Mouse (Mus musculus) liver, embryonic 11.5 days (tissue): ENCODE measurements around the gene Insc. TPM values are rescaled to one million over a fixed set of nuclear protein-coding genes. Genes with fewer than 3 reads are reported as not detected.

Experiments
- ATAC-seq: fragments of 200-750 bp; cut with Nextera tagmentation; replicated peaks from 2 replicates; pipeline ENCODE4 v1.8.0; 2017; ENCODE audit warnings: moderate number of reproducible peaks, mild to moderate bottlenecking, moderate TSS enrichment, moderate library complexity; ENCODE audit not compliant: low FRiP score
- DNase-seq: peaks from one replicate; pipeline ENCODE4 v3.0.0-alpha.2; 2017; ENCODE audit warnings: low spot score
- H3K27ac ChIP-seq: fragments of 300-500 bp; sonication (generic); 2 replicates; pipeline ENCODE4 v1.5.1; 2014; ENCODE audit warnings: mild to moderate bottlenecking, low read depth, low read length, control low read depth
- H3K27me3 ChIP-seq: fragments of 300-500 bp; sonication (generic); replicated peaks from 2 replicates; pipeline ENCODE4 v1.6.1; 2014; ENCODE audit warnings: low read length, mixed read lengths; ENCODE audit not compliant: control insufficient read depth, insufficient read depth
- H3K36me3 ChIP-seq: fragments of 300-500 bp; sonication (generic); 2 replicates; pipeline ENCODE4 v1.6.1; 2014; ENCODE audit warnings: mild to moderate bottlenecking, low read length, moderate library complexity, mixed read lengths; ENCODE audit not compliant: control insufficient read depth, insufficient read depth
- H3K4me1 ChIP-seq: fragments of 300-500 bp; sonication (generic); replicated peaks from 2 replicates; pipeline ENCODE4 v1.6.1; 2014; ENCODE audit warnings: low read length, mixed read lengths; ENCODE audit not compliant: control insufficient read depth, insufficient read depth
- H3K4me2 ChIP-seq: fragments of 300-500 bp; sonication (generic); 2 replicates; pipeline ENCODE4 v1.6.1; 2014; ENCODE audit warnings: mild to moderate bottlenecking, control low read depth, moderate library complexity
- H3K4me3 ChIP-seq: fragments of 300-500 bp; sonication (generic); 2 replicates; pipeline ENCODE4 v1.5.1; 2014; ENCODE audit warnings: low read depth, low read length, control low read depth
- H3K9ac ChIP-seq: fragments of 300-500 bp; sonication (generic); 2 replicates; pipeline ENCODE4 v1.6.1; 2014; ENCODE audit warnings: low read depth, low read length, control low read depth
- H3K9me3 ChIP-seq: fragments of 300-500 bp; sonication (generic); 2 replicates; pipeline ENCODE4 v1.6.1; 2016; ENCODE audit warnings: low read length, inconsistent platforms, mixed read lengths; ENCODE audit not compliant: control insufficient read depth
- WGBS: fragments of 180-500 bp; shearing (Covaris S2); extraction: QIAGEN DNeasy Blood & Tissue Kit; methylation state at CpG from one replicate; pipeline ENCODE4 v1.1.7; 2014; 5-methylcytosine and 5-hydroxymethylcytosine counted together
- polyA plus RNA-seq: library from polyadenylated mRNA; unstranded; fragments of >200 nt; fragmentation: Nextera tagmentation; extraction: Ambion mirVana; gene quantifications from 2 replicates; pipeline ENCODE4 v1.2.1, GENCODE M21; 2014

Gene Insc
- polyA plus RNA-seq, 1 experiment from 2014 or later = 2.3 TPM

DNA sequence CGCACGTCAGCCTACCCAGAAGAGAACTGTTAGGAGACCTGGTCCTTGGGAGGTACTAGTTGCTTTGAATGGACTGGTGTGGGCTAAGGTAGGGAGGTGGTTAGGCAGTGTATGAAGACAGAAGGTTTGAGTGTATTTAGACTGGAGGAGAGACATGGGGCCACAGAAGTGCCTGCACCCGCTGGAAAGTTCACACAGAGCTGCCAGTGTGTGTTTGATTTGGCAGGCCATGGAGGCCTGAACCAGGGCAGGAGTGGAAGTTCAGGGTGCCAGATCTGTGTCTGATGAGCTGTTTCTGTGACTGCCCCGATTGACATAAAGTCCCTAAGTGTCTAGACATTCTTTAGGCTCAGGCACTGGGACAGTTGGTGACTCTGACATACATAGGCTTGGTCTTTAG lies 25.5 kb downstream of the Insc start:
- no peaks in the 10 kb centered on the region for H3K9me3 ChIP-seq
- no peak overlapping the region for H3K9ac ChIP-seq
- no peak for DNase-seq
- no peak overlapping the region for H3K4me3 ChIP-seq
- ATAC-seq = no peak
- no peaks in the 10 kb centered on the region for H3K4me1 ChIP-seq
- no peaks in the 10 kb centered on the region for H3K27me3 ChIP-seq
- H3K36me3 ChIP-seq = no peaks in the 10 kb centered on the region
- no peak overlapping the region for H3K4me2 ChIP-seq
- WGBS = 81% methylated on average over 4 of the region's 4 CpGs
- no peak overlapping the region for H3K27ac ChIP-seq

- Histone ChIP-seq H3K27ac (no peak overlapping the region), H3K9ac (no peak overlapping the region), H3K4me3 (no peak overlapping the region), H3K9me3 (no peaks in the 10 kb centered on the region), H3K36me3 (no peaks in the 10 kb centered on the region), H3K4me1 (no peaks in the 10 kb centered on the region), H3K27me3 (no peaks in the 10 kb centered on the region), H3K4me2 (no peak overlapping the region)
- DNase-seq (no peak), ATAC-seq (no peak)
- 75% methylated on average over 3 of the region's 3 CpGs for WGBS
These were observed 27.1 kb downstream of the Insc start for GRCm38 (mm10) chr7:114770586-114770985.

DNA sequence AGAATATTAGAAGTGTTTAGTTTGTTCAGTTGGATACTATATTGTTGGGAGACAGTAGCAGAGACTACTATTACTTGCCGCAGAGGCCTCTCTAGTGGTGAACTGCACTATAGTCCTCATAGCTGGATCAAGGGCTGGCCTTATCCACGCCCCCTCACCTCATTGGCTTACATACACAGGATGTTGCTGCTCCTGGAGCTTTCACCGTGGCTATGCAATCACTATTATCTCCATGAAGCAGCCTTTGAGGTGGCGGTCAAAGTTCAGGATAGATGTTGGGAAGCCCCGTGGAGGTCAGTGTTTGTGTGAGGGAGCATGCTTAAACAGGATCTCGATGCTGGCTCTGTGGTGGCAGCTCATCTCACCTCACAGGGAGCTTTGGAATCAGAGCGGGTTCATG lies 28.3 kb downstream of the Insc start:
- H3K4me1 ChIP-seq = no peaks in the 10 kb centered on the region
- peak; percentile 83 for ATAC-seq
- 55% methylated on average over 7 of the region's 7 CpGs for WGBS
- H3K4me3 ChIP-seq = no peak overlapping the region
- no peak for DNase-seq
- no peaks in the 10 kb centered on the region for H3K27me3 ChIP-seq
- no peaks in the 10 kb centered on the region for H3K36me3 ChIP-seq
- no peak overlapping the region for H3K9ac ChIP-seq
- H3K4me2 ChIP-seq = no peak overlapping the region
- no peaks in the 10 kb centered on the region for H3K9me3 ChIP-seq
- H3K27ac ChIP-seq = peak overlapping the region; percentile 49; the same call in 1 of the 2 replicates

- Histone ChIP-seq H3K27me3 (no peaks in the 10 kb centered on the region), H3K9ac (no peak overlapping the region), H3K4me2 (no peak overlapping the region), H3K36me3 (no peaks in the 10 kb centered on the region), H3K4me3 (no peak overlapping the region), H3K27ac (no peak overlapping the region), H3K9me3 (no peaks in the 10 kb centered on the region), H3K4me1 (no peaks in the 10 kb centered on the region)
- no peak for DNase-seq
- ATAC-seq = no peak
- WGBS = 66% methylated on average over 4 of the region's 4 CpGs
These were observed 30.3 kb downstream of the Insc start for GRCm38 (mm10) chr7:114773781-114774180.

- no peaks in the 10 kb centered on the region for H3K27me3 ChIP-seq
- no peaks in the 10 kb centered on the region for H3K36me3 ChIP-seq
- no peak overlapping the region for H3K4me3 ChIP-seq
- no peaks in the 10 kb centered on the region for H3K4me1 ChIP-seq
- 68% methylated on average over 2 of the region's 2 CpGs for WGBS
- DNase-seq (no peak), ATAC-seq (no peak)
- no peak overlapping the region for H3K4me2 ChIP-seq
- no peak overlapping the region for H3K9ac ChIP-seq
- no peaks in the 10 kb centered on the region for H3K9me3 ChIP-seq
- H3K27ac ChIP-seq = no peak overlapping the region
These were observed 32.4 kb downstream of the Insc start for GRCm38 (mm10) chr7:114775856-114776255.

- Histone ChIP-seq H3K9ac (no peak overlapping the region), H3K27me3 (no peaks in the 10 kb centered on the region), H3K4me1 (no peaks in the 10 kb centered on the region), H3K4me3 (no peak overlapping the region), H3K9me3 (no peaks in the 10 kb centered on the region), H3K36me3 (no peaks in the 10 kb centered on the region), H3K27ac (no peak overlapping the region), H3K4me2 (no peak overlapping the region)
- WGBS = 84% methylated on average over 7 of the region's 7 CpGs
- DNase-seq (no peak), ATAC-seq (no peak)
These were observed 34.8 kb downstream of the Insc start for GRCm38 (mm10) chr7:114778156-114778770.

GRCm38 (mm10) chr7:114779056-114779660 lies 35.7 kb downstream of the Insc start:
- Histone ChIP-seq H3K36me3 (no peaks in the 10 kb centered on the region), H3K4me3 (no peak overlapping the region), H3K4me1 (no peaks in the 10 kb centered on the region), H3K27ac (no peak overlapping the region), H3K4me2 (no peak overlapping the region), H3K9me3 (no peaks in the 10 kb centered on the region), H3K27me3 (no peaks in the 10 kb centered on the region), H3K9ac (no peak overlapping the region)
- DNase-seq (no peak), ATAC-seq (no peak)
- WGBS = 60% methylated on average over 8 of the region's 8 CpGs

DNA sequence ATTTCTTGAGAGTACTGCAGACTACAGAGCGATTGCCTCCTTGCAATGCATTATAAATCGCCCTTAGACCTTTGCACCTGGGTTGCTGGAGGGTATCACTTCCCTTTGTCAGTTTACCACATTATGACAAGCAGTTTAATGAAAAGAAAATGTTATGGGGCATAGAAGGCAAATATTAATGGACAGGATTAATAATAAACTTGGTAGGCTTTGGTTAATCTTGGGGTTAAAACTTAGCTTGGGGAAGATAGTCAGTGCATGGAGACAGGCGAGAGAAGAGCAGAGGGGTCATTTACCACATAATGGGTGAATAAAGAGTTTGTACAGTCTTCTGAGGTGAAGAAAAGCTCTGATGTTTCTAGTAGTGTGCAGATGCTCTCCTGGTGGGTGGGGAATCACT lies 39.8 kb downstream of the Insc start:
- no peak for DNase-seq
- Histone ChIP-seq H3K4me2 (no peak overlapping the region), H3K4me1 (no peaks in the 10 kb centered on the region), H3K4me3 (no peak overlapping the region), H3K36me3 (no peaks in the 10 kb centered on the region), H3K27me3 (no peaks in the 10 kb centered on the region), H3K9ac (no peak overlapping the region), H3K9me3 (no peaks in the 10 kb centered on the region), H3K27ac (no peak overlapping the region)
- no peak for ATAC-seq
- 73% methylated on average over 3 of the region's 3 CpGs for WGBS

- no peaks in the 10 kb centered on the region for H3K4me1 ChIP-seq
- H3K4me2 ChIP-seq = no peak overlapping the region
- WGBS = 91% methylated on average over 10 of the region's 10 CpGs
- H3K36me3 ChIP-seq = no peaks in the 10 kb centered on the region
- ATAC-seq (no peak), DNase-seq (no peak)
- no peaks in the 10 kb centered on the region for H3K27me3 ChIP-seq
- no peak overlapping the region for H3K4me3 ChIP-seq
- H3K9me3 ChIP-seq = no peaks in the 10 kb centered on the region
- no peak overlapping the region for H3K9ac ChIP-seq
- H3K27ac ChIP-seq = no peak overlapping the region
These were observed 47.6 kb downstream of the Insc start for GRCm38 (mm10) chr7:114791087-114791486.
